Mouse (Mus musculus) heart, embryonic 11.5 days (tissue): ENCODE results near the gene Lexm. TPM values are rescaled to one million over a fixed set of nuclear protein-coding genes. Genes with fewer than 3 reads are reported as not detected.

Experiments
- ATAC-seq: fragments of 200-750 bp; cut with Nextera tagmentation; replicated peaks from 2 replicates; pipeline ENCODE4 v1.8.0; 2017; ENCODE audit warnings: moderate library complexity; ENCODE audit not compliant: insufficient number of reproducible peaks, low FRiP score, low TSS enrichment
- H3K27ac ChIP-seq: fragments of 300-500 bp; sonication (generic); 2 replicates; pipeline ENCODE4 v1.5.1; 2014; ENCODE audit warnings: mild to moderate bottlenecking, low read depth, low read length
- H3K27me3 ChIP-seq: fragments of 300-500 bp; sonication (generic); 2 replicates; pipeline ENCODE4 v1.6.1; 2014; ENCODE audit warnings: mild to moderate bottlenecking, low read length, mixed read lengths; ENCODE audit not compliant: control insufficient read depth, insufficient read depth
- H3K36me3 ChIP-seq: fragments of 300-500 bp; sonication (generic); 2 replicates; pipeline ENCODE4 v1.6.1; 2014; ENCODE audit warnings: mild to moderate bottlenecking, low read length, moderate library complexity, mixed read lengths; ENCODE audit not compliant: control insufficient read depth, insufficient read depth
- H3K4me1 ChIP-seq: fragments of 300-500 bp; sonication (generic); 2 replicates; pipeline ENCODE4 v1.6.1; 2014; ENCODE audit warnings: low read length; ENCODE audit not compliant: control insufficient read depth, insufficient read depth
- H3K4me2 ChIP-seq: fragments of 300-500 bp; sonication (generic); 2 replicates; pipeline ENCODE4 v1.6.1; 2014; ENCODE audit warnings: mild to moderate bottlenecking, moderate library complexity
- H3K4me3 ChIP-seq: fragments of 300-500 bp; sonication (generic); 2 replicates; pipeline ENCODE4 v1.5.1; 2014; ENCODE audit warnings: low read depth, low read length
- H3K9ac ChIP-seq: fragments of 300-500 bp; sonication (generic); 2 replicates; pipeline ENCODE4 v1.6.1; 2014; ENCODE audit warnings: mild to moderate bottlenecking, low read depth, low read length, moderate library complexity
- H3K9me3 ChIP-seq: fragments of 300-500 bp; sonication (generic); replicated peaks from 2 replicates; pipeline ENCODE4 v1.6.1; 2016; ENCODE audit warnings: low read length; ENCODE audit not compliant: control insufficient read depth
- WGBS: fragments of 180-500 bp; shearing (Covaris S2); extraction: QIAGEN DNeasy Blood & Tissue Kit; methylation state at CpG from one replicate; pipeline ENCODE4 v1.1.7; 2014; ENCODE audit not compliant: insufficient replicate concordance; 5-methylcytosine and 5-hydroxymethylcytosine counted together
- polyA plus RNA-seq: library from polyadenylated mRNA; unstranded; fragments of >200 nt; fragmentation: Nextera tagmentation; extraction: Ambion mirVana; gene quantifications from 2 replicates; pipeline ENCODE4 v1.2.1, GENCODE M21; 2014

Gene Lexm
- polyA plus RNA-seq, 1 experiment from 2014 or later = 0.34 TPM

GRCm38 (mm10) chr4:106557262-106557661, 59.8 kb downstream of the Lexm start:
- Histone ChIP-seq H3K4me3 (no peak overlapping the region), H3K9me3 (no peaks in the 10 kb centered on the region), H3K36me3 (no peaks in the 10 kb centered on the region), H3K4me2 (no peak overlapping the region), H3K4me1 (peaks cover 4% of the 10 kb centered on the region), H3K27me3 (no peaks in the 10 kb centered on the region), H3K27ac (no peak overlapping the region), H3K9ac (no peak overlapping the region)
- WGBS = 76% methylated on average over 5 of the region's 5 CpGs
- ATAC-seq = no peak

- Histone ChIP-seq H3K36me3 (no peaks in the 10 kb centered on the region), H3K27ac (no peak overlapping the region), H3K4me1 (peaks cover 5% of the 10 kb centered on the region; the same call in 1 of the 2 replicates), H3K4me3 (no peak overlapping the region), H3K27me3 (0 out of 2 replicates have a peak, but pooled peaks cover 2% of the 10 kb centered on the region), H3K4me2 (no peak overlapping the region), H3K9me3 (0 out of 2 replicates have a peak, but pooled peaks cover 3% of the 10 kb centered on the region), H3K9ac (no peak overlapping the region)
- 60% methylated on average over 8 of the region's 8 CpGs for WGBS
- ATAC-seq = no peak
These were observed 66.4 kb downstream of the Lexm start for GRCm38 (mm10) chr4:106550516-106551166.

DNA sequence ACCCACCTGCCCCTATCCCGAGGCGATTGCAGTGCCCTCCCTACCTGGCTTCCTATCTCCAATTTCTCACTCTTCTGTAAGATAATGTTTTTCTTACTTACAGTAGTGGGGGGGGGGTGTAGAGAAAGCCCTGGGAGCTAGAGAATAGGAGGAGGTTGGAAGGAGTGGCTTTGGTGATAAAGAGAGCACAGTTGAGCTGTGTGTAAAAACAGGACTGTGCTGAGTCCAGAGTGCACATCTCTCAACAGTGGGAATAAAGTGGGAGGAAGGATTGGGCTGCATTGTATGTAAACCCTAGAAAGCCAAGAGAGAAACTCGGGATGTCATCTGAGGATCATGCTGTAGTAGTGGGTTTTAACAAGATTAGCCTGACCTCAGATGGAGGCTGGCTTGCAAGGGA, 68.9 kb downstream of the Lexm start:
- no peak overlapping the region for H3K4me2 ChIP-seq
- WGBS = 72% methylated on average over 3 of the region's 3 CpGs
- H3K27ac ChIP-seq = no peak overlapping the region
- no peak overlapping the region for H3K4me3 ChIP-seq
- no peak overlapping the region for H3K9ac ChIP-seq
- H3K4me1 ChIP-seq = peaks cover 14% of the 10 kb centered on the region
- ATAC-seq = no peak
- 0 out of 2 replicates have a peak, but pooled peaks cover 2% of the 10 kb centered on the region for H3K27me3 ChIP-seq
- no peaks in the 10 kb centered on the region for H3K36me3 ChIP-seq
- H3K9me3 ChIP-seq = 0 out of 2 replicates have a peak, but pooled peaks cover 3% of the 10 kb centered on the region

DNA sequence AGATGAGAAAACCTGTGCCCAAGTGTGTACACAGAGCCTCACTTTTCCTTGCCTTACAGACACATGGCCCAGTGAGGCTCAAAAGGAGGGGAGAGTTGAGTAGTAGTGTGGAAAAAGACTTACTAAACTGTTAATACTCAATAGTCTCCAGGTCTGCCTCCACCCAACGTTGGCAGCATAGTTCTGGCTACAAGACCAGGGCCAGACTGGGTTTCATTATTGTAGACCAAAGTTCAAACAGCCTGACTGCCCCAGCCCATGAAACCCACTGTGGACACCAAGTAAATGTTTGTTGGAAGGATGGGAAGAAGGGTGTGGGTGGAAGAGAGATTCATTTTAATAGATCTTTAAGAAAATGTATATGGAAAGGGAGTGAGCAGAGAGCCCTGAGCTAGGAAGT, 70.1 kb downstream of the Lexm start:
- Histone ChIP-seq H3K9me3 (0 out of 2 replicates have a peak, but pooled peaks cover 3% of the 10 kb centered on the region), H3K9ac (no peak overlapping the region), H3K4me1 (peaks cover 14% of the 10 kb centered on the region), H3K27ac (no peak overlapping the region), H3K36me3 (no peaks in the 10 kb centered on the region), H3K27me3 (0 out of 2 replicates have a peak, but pooled peaks cover 5% of the 10 kb centered on the region), H3K4me2 (no peak overlapping the region), H3K4me3 (no peak overlapping the region)
- WGBS = 64% methylated on average over 1 of the region's 1 CpGs
- no peak for ATAC-seq

DNA sequence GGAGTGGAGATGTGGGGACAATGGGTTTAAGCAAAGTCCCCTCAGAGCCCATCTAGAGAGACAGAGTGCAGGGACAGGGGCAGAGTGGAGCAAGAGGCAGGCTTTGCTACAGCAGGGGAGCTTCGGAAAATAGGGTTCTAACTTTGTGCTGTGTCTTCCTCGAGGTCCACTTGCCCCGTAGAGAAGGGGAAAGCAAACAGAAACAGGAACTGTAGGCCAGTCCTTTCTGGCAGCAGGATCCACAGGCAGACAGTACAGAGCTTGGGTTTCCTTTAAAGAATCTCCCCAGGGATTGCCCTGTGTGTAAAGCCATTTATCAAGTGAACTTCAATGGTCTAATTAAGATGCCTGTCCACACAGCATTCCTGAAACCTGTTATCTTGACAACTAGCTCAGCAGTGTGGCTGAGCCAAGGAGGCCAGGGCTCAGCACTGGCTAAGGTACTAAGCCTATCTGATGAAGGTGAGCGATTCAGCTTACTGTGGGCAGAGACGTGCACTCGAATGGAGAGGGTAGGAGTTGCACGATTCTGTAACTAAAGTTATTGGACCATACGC, 71.1 kb downstream of the Lexm start:
- Histone ChIP-seq H3K9ac (no peak overlapping the region), H3K27ac (no peak overlapping the region), H3K36me3 (no peaks in the 10 kb centered on the region), H3K4me1 (peaks cover 14% of the 10 kb centered on the region), H3K9me3 (0 out of 2 replicates have a peak, but pooled peaks cover 3% of the 10 kb centered on the region), H3K4me3 (no peak overlapping the region), H3K27me3 (0 out of 2 replicates have a peak, but pooled peaks cover 3% of the 10 kb centered on the region), H3K4me2 (peak overlapping the region; percentile 4; the same call in 1 of the 2 replicates)
- ATAC-seq = no peak
- 30% methylated on average over 8 of the region's 8 CpGs for WGBS

DNA sequence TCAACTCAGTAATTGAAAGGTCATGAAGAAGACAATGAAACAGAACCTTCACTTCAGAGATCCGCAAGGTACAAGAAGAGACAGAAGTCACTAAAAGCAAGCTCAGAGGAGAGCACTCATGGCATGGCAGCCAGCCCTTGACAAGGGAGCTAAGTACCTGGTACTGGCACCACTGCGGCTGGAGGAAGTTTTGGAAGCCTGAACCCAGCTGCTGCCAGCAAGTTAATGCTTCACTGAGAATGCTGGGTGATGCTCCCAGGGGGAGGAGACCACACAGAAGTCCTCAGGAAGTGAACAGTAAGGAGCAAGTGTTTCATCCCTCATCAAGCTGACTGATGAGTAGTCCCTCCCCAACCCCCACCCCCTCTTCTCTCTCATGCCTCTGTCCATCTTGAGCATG, 74.8 kb downstream of the Lexm start:
- Histone ChIP-seq H3K36me3 (no peaks in the 10 kb centered on the region), H3K27me3 (0 out of 2 replicates have a peak, but pooled peaks cover 3% of the 10 kb centered on the region), H3K4me2 (no peak overlapping the region), H3K9ac (no peak overlapping the region), H3K4me3 (no peak overlapping the region), H3K9me3 (no peaks in the 10 kb centered on the region; the same call in 1 of the 2 replicates), H3K27ac (no peak overlapping the region), H3K4me1 (peaks cover 14% of the 10 kb centered on the region)
- 87% methylated on average over 2 of the region's 2 CpGs for WGBS
- no peak for ATAC-seq

DNA sequence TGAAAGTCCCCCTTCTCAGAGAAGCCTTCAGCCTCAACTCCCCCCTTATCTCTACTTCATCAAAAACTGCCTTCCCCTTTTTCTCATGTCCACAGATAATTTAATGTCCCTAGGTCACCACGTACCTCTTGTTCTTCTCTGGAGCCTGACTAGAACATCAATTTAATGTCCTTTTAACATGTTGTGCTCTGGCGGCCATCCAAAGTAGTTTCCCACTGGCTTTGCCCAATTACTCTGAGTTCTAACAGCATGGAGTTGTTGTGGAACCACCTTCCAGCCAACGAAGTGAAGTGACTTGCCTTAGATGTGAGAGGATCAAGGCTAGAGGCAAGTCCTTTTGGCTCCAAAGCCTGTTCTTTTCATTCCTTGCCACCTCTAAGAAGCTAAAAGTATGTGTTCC, 75.5 kb downstream of the Lexm start:
- H3K9ac ChIP-seq = no peak overlapping the region
- no peaks in the 10 kb centered on the region for H3K36me3 ChIP-seq
- WGBS = 59% methylated on average over 3 of the region's 3 CpGs
- H3K27ac ChIP-seq = no peak overlapping the region
- peaks cover 14% of the 10 kb centered on the region for H3K4me1 ChIP-seq
- no peak overlapping the region for H3K4me2 ChIP-seq
- 0 out of 2 replicates have a peak, but pooled peaks cover 3% of the 10 kb centered on the region for H3K27me3 ChIP-seq
- no peak for ATAC-seq
- no peaks in the 10 kb centered on the region; the same call in 1 of the 2 replicates for H3K9me3 ChIP-seq
- no peak overlapping the region for H3K4me3 ChIP-seq
